Mouse (Mus musculus) ES-E14 (cell line): ENCODE data around the gene Sh3gl1.

ENCODE experiments used
- CHD2 ChIP-seq: IDR thresholded peaks from 2 replicates; pipeline ENCODE4 v1.6.1; 2014; ENCODE audit warnings: mild to moderate bottlenecking, low read depth, low read length, inconsistent platforms
- HCFC1 ChIP-seq: IDR thresholded peaks from 2 replicates; pipeline ENCODE4 v1.6.1; 2012; ENCODE audit warnings: low read length, inconsistent platforms, borderline replicate concordance; ENCODE audit not compliant: insufficient read depth
- MAFK ChIP-seq: IDR thresholded peaks from 2 replicates; pipeline ENCODE4 v1.6.1; 2014; ENCODE audit warnings: mild to moderate bottlenecking, low read depth, low read length, inconsistent platforms; ENCODE audit not compliant: insufficient read depth
- ZC3H11A ChIP-seq: IDR thresholded peaks from 2 replicates; pipeline ENCODE4 v1.6.1; 2012; ENCODE audit warnings: low read depth, mild to moderate bottlenecking, inconsistent platforms, low read length, borderline replicate concordance

- no peak for TF ChIP-seq MAFK
- TF ChIP-seq CHD2 = no peak
- no peak for TF ChIP-seq HCFC1
- TF ChIP-seq ZC3H11A = no peak
Observed at GRCm38 (mm10) chr17:55996007-55996406, 40.4 kb downstream of the Sh3gl1 start.
